Mouse (Mus musculus) lung, postnatal 0 days (tissue): ENCODE data around the gene Mta3.

Experiments used
- CTCF ChIP-seq: IDR thresholded peaks from 2 replicates; pipeline ENCODE4 v1.5.1; 2016; ENCODE audit warnings: antibody characterized with exemption, mild to moderate bottlenecking
- EP300 ChIP-seq: IDR thresholded peaks from 2 replicates; pipeline ENCODE4 v1.6.1; 2016; ENCODE audit warnings: antibody characterized with exemption, mild to moderate bottlenecking, control low read depth

DNA sequence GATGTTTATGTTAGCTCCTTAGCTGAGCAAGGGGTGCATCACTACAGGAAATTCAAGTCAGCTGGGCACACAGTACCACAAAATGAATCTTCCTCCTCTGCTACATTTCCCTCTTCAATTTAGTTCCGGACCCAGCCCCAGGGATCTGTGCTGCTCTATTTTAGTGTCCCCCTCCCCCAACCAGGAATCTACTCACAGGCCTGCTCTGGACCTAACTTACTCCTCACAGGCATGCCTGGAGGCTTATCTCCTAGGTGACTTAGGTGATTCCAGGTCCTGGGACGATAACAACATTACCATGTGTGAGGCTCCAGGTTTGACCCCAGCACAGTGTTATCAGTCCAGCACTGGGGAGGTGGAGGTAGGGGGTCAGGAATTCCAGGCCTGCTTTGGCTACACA is 15.5 kb upstream of the Mta3 start:
- no peak for TF ChIP-seq CTCF
- TF ChIP-seq EP300, result no peak
